Comparison of ENCODE assay signal across 8 mouse cellular contexts in the genomic region with DNA sequence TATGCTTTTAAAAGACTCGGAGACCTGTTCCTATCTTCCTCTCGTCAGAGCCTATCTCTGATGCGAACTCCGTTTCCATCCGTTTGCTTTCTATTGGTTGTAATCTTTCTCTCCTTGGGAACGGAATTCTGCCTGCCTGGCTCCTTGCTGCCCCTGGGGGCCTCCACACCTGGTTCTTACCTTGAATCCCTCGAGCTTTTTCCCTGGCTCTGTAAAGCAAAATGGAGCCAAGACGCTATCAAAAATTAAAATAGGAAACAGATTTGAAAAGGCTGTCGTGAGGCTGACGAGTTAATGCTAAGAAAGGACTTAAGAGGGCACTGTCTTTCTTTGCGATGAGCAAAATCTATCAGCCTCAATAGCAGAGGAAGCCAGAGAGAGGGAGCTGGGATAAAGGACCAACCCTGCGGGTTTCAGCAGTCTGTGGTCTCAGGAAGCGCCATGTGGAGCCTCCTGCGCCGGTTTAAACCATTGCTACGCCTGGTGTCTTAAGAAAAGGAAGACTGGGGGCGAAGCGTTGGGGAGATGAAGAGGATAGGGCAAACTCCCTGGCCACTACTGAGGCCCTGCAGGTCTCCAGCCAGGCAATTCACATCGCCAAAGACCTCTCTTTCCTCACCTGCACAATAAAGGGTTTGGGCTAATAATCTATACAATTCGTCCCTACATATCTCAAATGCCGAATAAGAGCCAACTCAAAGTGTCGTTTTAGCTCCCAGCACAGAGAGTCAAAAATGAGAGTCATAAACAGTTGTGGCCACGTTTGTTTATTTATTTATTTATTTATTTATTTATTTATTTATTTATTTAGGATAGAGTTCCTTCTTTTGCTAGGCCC. TPM values are rescaled to one million over a fixed set of nuclear protein-coding genes. Genes with fewer than 3 reads are reported as not detected.
A peak's percentile ranks its signal among the peaks of the same experiment; 100 is the strongest.
DNase-seq lines count a peak whose midpoint lies in the region; ATAC-seq and TF ChIP-seq lines count a peak whose summit lies in the region.

No protein-coding gene starts in this region.

- 5% methylated on average over 23 of the region's 23 CpGs for WGBS in embryonic facial prominence, embryonic 10.5 days
- 4% methylated on average over 23 of the region's 23 CpGs for WGBS in heart, embryonic 11.5 days (ENCODE audit: insufficient replicate concordance)
- WGBS in liver, embryonic 12.5 days (ENCODE audit: insufficient replicate concordance), result 3% methylated on average over 23 of the region's 23 CpGs

- ATAC-seq in heart, embryonic 11.5 days (replicated peaks; ENCODE audit: insufficient number of reproducible peaks, low FRiP score, low TSS enrichment), result no peak
- ATAC-seq in liver, embryonic 12.5 days, result no peak
- no peak for ATAC-seq in erythroblast, adult 5-6 weeks (replicated peaks; ENCODE audit: low FRiP score, poor library complexity, severe bottlenecking)

- H3K79me2 ChIP-seq in C2C12 (ENCODE audit: control insufficient read depth, insufficient read depth), result peaks cover 36% of the 10 kb centered on the region

- no peaks in the 10 kb centered on the region for H3K27me3 ChIP-seq in C2C12 (ENCODE audit: control insufficient read depth, insufficient read depth, insufficient read length)
- peaks cover 22% of the 10 kb centered on the region; the same call in 1 of the 2 replicates for H3K27me3 ChIP-seq in embryonic facial prominence, embryonic 10.5 days (replicated peaks; ENCODE audit: low read depth, poor library complexity, severe bottlenecking)
- H3K27me3 ChIP-seq in heart, embryonic 11.5 days (ENCODE audit: control insufficient read depth, insufficient read depth, low read length), result no peaks in the 10 kb centered on the region
- H3K27me3 ChIP-seq in liver, embryonic 12.5 days (replicated peaks), result peaks cover 43% of the 10 kb centered on the region

- peak overlapping the region; percentile 95 for H3K4me2 ChIP-seq in heart, embryonic 11.5 days
- peak overlapping the region; percentile 89 for H3K4me2 ChIP-seq in liver, embryonic 12.5 days

- peaks cover 35% of the 10 kb centered on the region for H3K79me3 ChIP-seq in C2C12 (ENCODE audit: low read depth)

- no peaks in the 10 kb centered on the region for H3K9me3 ChIP-seq in embryonic facial prominence, embryonic 10.5 days
- no peaks in the 10 kb centered on the region for H3K9me3 ChIP-seq in heart, embryonic 11.5 days (replicated peaks; ENCODE audit: control insufficient read depth, low read length)
- H3K9me3 ChIP-seq in liver, embryonic 12.5 days (replicated peaks), result no peaks in the 10 kb centered on the region

- no peak overlapping the region for H3K4me3 ChIP-seq in C2C12 (ENCODE audit: insufficient read depth, poor library complexity, severe bottlenecking)
- H3K4me3 ChIP-seq in embryonic facial prominence, embryonic 10.5 days, result peak overlapping the region; percentile 89
- peak overlapping the region; percentile 84; the same call in 1 of the 2 replicates for H3K4me3 ChIP-seq in heart, embryonic 11.5 days (ENCODE audit: low read depth, low read length)
- H3K4me3 ChIP-seq in liver, embryonic 12.5 days, result peak overlapping the region; percentile 7

- peak; percentile 77 for DNase-seq in ZHBTc4 (ENCODE audit: low read depth, low spot score)
- peak; percentile 68 for DNase-seq in embryonic facial prominence, embryonic 10.5 days (ENCODE audit: low spot score)
- DNase-seq in kidney, adult 9 months, result peak; percentile 63
- DNase-seq in natural killer cell, adult 2 months (ENCODE audit: low spot score in 2 of 2), result peak; percentile 14 to 20

- H3ac ChIP-seq in C2C12 (ENCODE audit: control insufficient read depth, insufficient read length, low read depth), result no peak overlapping the region

- peaks cover 67% of the 10 kb centered on the region for H3K4me1 ChIP-seq in embryonic facial prominence, embryonic 10.5 days
- H3K4me1 ChIP-seq in heart, embryonic 11.5 days (ENCODE audit: control insufficient read depth, insufficient read depth, low read length), result peaks cover 26% of the 10 kb centered on the region
- peaks cover 54% of the 10 kb centered on the region for H3K4me1 ChIP-seq in liver, embryonic 12.5 days

- no peak for TF ChIP-seq CTCF in C2C12 (IDR thresholded peaks at IDR 0.05; ENCODE audit: control insufficient read depth, insufficient read depth, insufficient read length)

- H3K27ac ChIP-seq in embryonic facial prominence, embryonic 10.5 days (replicated peaks), result peak overlapping the region; percentile 75
- peak overlapping the region; percentile 94; the same call in 1 of the 2 replicates for H3K27ac ChIP-seq in heart, embryonic 11.5 days (ENCODE audit: low read depth, low read length)
- peak overlapping the region; percentile 37; the same call in 1 of the 2 replicates for H3K27ac ChIP-seq in liver, embryonic 12.5 days

- peaks cover 10% of the 10 kb centered on the region for H3K36me3 ChIP-seq in C2C12 (ENCODE audit: control insufficient read depth, insufficient read depth)
- 0 out of 2 replicates have a peak, but pooled peaks cover 1% of the 10 kb centered on the region for H3K36me3 ChIP-seq in embryonic facial prominence, embryonic 10.5 days (replicated peaks)
- H3K36me3 ChIP-seq in heart, embryonic 11.5 days (ENCODE audit: control insufficient read depth, insufficient read depth, low read length), result no peaks in the 10 kb centered on the region
- no peaks in the 10 kb centered on the region for H3K36me3 ChIP-seq in liver, embryonic 12.5 days

- peak overlapping the region; percentile 11; the same call in 1 of the 2 replicates for H3K9ac ChIP-seq in heart, embryonic 11.5 days (ENCODE audit: low read depth, low read length)
- H3K9ac ChIP-seq in liver, embryonic 12.5 days, result no peak overlapping the region

TF ChIP-seq in C2C12, 6 proteins besides CTCF, POLR2A, EP300 and RAD21:
- TF ChIP-seq CEBPB (IDR thresholded peaks at IDR 0.05; ENCODE audit: low read depth), result no peak
- TF ChIP-seq MAX (IDR thresholded peaks at IDR 0.05), result peak; percentile 22
TF ChIP-seq in C2C12: peak in this region for 1.

RNA-seq across cellular contexts. Expression of a gene that starts 1.3 kb away (rescaled TPM):
- polyA plus RNA-seq in C2C12 (2012; fragmentation: generic; extraction: Trizol), result 40.9 TPM
- 5.6 and 6.8 TPM in 2 replicates for polyA plus RNA-seq in embryonic facial prominence, embryonic 10.5 days (2016; fragmentation: Nextera tagmentation; extraction: Ambion mirVana)
- polyA plus RNA-seq in heart, embryonic 11.5 days (2014; fragmentation: Nextera tagmentation; extraction: Ambion mirVana), result 5.4 and 6.3 TPM in 2 replicates
- 0.92 and 0.93 TPM in 2 replicates for polyA plus RNA-seq in liver, embryonic 12.5 days (2016; fragmentation: Nextera tagmentation; extraction: Ambion mirVana)
- total RNA-seq in erythroblast, adult 5-6 weeks (2015; ENCODE audit: low replicate concordance), result 0.21 TPM in 1 of 2 replicates, not detected in the other
- total RNA-seq in erythroblast, adult 5-6 weeks (2017; ENCODE audit: low replicate concordance), result 0.17 and 0.56 TPM in 2 replicates

RNA-seq across cellular contexts. Expression of a gene that starts 41.4 kb away (rescaled TPM):
- 21.4 TPM for polyA plus RNA-seq in C2C12 (2012; fragmentation: generic; extraction: Trizol)
- polyA plus RNA-seq in embryonic facial prominence, embryonic 10.5 days (2016; fragmentation: Nextera tagmentation; extraction: Ambion mirVana), result 14.1 and 18.4 TPM in 2 replicates
- polyA plus RNA-seq in heart, embryonic 11.5 days (2014; fragmentation: Nextera tagmentation; extraction: Ambion mirVana), result 31.5 and 32.3 TPM in 2 replicates
- polyA plus RNA-seq in liver, embryonic 12.5 days (2016; fragmentation: Nextera tagmentation; extraction: Ambion mirVana), result 14.1 and 15.1 TPM in 2 replicates
- total RNA-seq in erythroblast, adult 5-6 weeks (2015; ENCODE audit: low replicate concordance), result 43.3 and 54.6 TPM in 2 replicates
- 18.8 and 34.1 TPM in 2 replicates for total RNA-seq in erythroblast, adult 5-6 weeks (2017; ENCODE audit: low replicate concordance)

Comparison
In these comparisons a context has a peak if more than half of its experiments do, and no peak if none do; other contexts are left out.
1. DNase-seq: peak in every context shown above with its lines; median percentile 77 in ZHBTc4; 68 in embryonic facial prominence, embryonic 10.5 days; 63 in kidney, adult 9 months; 17 in natural killer cell, adult 2 months.
2. H3K27ac ChIP-seq: peak in every context shown above with its lines; median percentile 94 in heart, embryonic 11.5 days; 75 in embryonic facial prominence, embryonic 10.5 days; 37 in liver, embryonic 12.5 days.